Mouse (Mus musculus): ENCODE results near the gene Bad. TPM values are rescaled to one million over a fixed set of nuclear protein-coding genes. Genes with fewer than 3 reads are reported as not detected.

Bad gene
- polyA plus RNA-seq, 1 experiment from 2014 or later = 55.7 TPM

DNA sequence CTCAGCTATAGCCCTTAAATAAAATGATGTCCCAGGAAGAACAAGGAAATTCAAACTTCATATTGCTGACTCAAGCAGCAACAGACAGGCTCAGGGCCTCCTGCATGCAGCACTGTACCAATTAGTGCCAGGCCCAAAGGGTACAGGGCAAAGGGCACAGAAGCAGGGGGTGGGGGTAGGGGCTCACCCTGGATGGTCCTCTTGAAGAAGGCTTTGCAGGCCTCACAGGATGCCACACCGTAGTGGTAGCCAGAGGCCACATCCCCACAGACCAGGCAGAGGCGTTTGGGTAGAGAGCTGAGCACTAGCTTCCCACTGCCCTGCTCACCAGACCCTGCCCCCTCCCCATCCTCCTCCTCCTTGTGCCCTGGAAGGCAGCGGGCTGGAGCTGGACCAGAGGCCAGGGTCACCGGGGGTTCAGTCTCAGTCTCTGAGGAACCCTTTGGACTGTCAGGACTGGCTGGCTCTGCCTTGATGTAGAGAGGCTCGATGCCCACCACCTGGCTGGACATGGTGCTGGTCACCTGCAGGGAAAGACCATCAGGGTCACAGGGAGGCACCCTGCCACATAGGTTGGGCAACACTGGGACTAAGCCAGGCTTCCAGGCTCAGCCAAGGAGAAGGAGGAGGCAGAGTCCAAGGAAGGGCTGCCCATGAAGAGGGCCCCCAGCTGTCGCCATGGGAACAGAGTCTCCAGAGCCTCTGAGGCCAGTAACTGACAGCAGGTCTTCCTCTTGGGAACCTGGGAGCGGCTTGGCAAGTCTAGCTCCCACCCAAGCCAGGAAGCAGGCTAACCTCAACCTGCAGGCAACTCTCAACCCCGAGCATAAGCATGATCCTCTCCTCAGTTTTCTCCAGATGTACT, 21.6 kb upstream of the Bad start:
- H3K27ac ChIP-seq (ENCODE audit: low read depth, low read length) = peak overlapping the region; percentile 88; the same call in 1 of the 2 replicates
- WGBS (ENCODE audit: insufficient replicate concordance) = 51% methylated on average over 8 of the region's 8 CpGs
- ATAC-seq (replicated peaks; ENCODE audit: insufficient number of reproducible peaks, low FRiP score, low TSS enrichment) = no peak
- no peaks in the 10 kb centered on the region for H3K9me3 ChIP-seq (replicated peaks; ENCODE audit: control insufficient read depth, low read length)
- peaks cover 17% of the 10 kb centered on the region for H3K27me3 ChIP-seq (ENCODE audit: control insufficient read depth, insufficient read depth, low read length)
- H3K4me2 ChIP-seq = peak overlapping the region; percentile 95
- peak overlapping the region; percentile 87 for H3K9ac ChIP-seq (ENCODE audit: low read depth, low read length)
- H3K4me1 ChIP-seq (ENCODE audit: control insufficient read depth, insufficient read depth, low read length) = peaks cover 33% of the 10 kb centered on the region
- H3K4me3 ChIP-seq (ENCODE audit: low read depth, low read length) = peak overlapping the region; percentile 69
- no peaks in the 10 kb centered on the region for H3K36me3 ChIP-seq (ENCODE audit: control insufficient read depth, insufficient read depth, low read length)

DNA sequence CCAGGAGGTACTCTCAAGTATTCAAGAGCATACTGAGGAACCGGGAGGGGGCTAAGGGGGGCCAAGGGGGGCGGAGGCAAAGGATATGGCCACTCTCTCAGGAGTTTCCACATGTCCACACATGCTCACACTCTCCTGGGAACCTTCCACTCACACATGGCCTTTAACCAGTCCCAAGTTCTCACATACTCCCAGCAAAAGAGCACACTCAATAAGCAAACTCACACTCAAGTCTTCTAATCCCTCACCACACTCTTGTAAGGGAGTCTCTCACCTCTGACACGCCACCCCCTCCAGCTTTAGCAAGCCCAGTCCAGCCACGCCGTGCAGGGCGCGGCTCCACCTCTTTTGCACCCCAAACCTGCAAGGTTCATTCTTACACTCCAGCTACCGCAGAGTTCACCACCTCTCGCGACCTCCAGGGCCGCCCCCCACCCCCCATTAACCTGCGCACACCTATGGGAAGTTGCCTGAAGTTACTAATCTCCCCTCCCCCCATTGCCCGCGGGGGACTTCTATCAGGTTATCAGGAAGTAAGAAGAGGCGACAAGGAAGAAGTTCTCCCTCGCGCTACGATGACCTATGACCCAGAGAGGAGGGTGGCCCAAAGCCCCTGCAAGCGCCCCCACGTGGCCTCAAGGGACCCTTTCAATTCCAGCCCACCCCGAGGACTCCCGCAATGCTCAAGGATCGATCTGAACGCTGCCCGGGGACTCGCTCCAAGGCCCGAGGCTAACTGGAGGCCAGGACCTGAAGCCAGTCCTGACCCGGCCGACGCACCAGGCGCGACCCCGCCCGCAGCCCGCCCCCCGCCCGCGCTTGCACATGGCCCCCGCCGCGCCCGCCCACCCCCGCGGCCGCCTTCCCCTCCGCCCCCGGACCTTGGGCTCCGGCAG, 20.7 kb upstream of the Bad start:
- Histone ChIP-seq H3K27ac (ENCODE audit: low read depth, low read length) (peak overlapping the region; percentile 88), H3K4me2 (peak overlapping the region; percentile 95), H3K4me3 (ENCODE audit: low read depth, low read length) (peak overlapping the region; percentile 69), H3K4me1 (ENCODE audit: control insufficient read depth, insufficient read depth, low read length) (peaks cover 31% of the 10 kb centered on the region), H3K9me3 (replicated peaks; ENCODE audit: control insufficient read depth, low read length) (no peaks in the 10 kb centered on the region), H3K36me3 (ENCODE audit: control insufficient read depth, insufficient read depth, low read length) (no peaks in the 10 kb centered on the region), H3K9ac (ENCODE audit: low read depth, low read length) (peak overlapping the region; percentile 87), H3K27me3 (ENCODE audit: control insufficient read depth, insufficient read depth, low read length) (peaks cover 25% of the 10 kb centered on the region)
- 1% methylated on average over 35 of the region's 48 CpGs for WGBS (ENCODE audit: insufficient replicate concordance)
- ATAC-seq (replicated peaks; ENCODE audit: insufficient number of reproducible peaks, low FRiP score, low TSS enrichment) = no peak; the same call in none of the 2 replicates

DNA sequence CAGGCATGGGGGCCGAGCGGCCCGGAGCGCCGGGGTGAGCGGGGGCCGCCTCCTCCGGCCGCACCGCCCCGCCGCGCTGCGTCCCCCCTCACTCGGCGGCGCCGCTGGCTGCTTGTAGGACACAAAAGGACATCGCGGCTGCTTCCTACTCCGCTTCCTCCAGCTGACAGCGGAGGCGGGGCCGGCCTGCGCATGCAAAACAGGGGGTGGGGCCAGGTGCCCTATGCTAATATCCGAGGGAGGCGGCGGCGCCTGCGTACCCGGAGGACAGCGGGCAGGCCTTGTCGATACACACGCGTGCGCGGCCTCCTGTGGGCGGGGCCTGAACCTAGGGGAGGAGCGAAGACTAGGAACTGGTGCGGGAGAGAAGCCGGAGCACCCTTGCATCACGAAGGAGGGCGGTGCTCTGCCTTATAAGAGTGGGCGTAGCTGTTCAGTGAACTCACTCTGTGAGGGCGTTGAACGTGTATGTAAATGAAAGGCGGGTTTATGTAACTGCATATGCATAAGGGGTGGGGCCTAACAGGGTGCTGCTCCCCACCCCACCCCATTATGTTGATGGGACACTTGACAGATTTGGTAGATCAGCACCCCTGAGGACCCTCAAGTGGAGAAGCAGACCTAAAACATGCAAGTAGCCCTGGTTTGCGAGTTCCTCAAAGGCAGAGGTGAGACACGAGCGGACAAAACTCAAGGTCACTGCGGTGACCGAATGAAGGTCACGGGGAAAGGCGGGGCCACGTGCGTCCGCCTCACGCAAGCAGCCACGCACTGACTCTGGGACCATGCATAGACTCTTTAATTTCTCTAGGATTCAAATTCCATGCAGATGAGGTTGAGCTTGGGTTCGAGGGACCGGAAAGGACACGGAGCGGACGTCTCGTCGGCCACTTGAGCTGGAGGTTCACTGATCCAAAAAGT, 19.8 kb upstream of the Bad start, which contains the start of gene Esrra:
Esrra (minus strand) TSS at position 167 of the 921 bp plus-strand sequence.
- Histone ChIP-seq H3K4me1 (ENCODE audit: control insufficient read depth, insufficient read depth, low read length) (peaks cover 26% of the 10 kb centered on the region), H3K4me2 (peak within 1 kb of the TSS; percentile 95), H3K27me3 (ENCODE audit: control insufficient read depth, insufficient read depth, low read length) (peaks cover 34% of the 10 kb centered on the region), H3K4me3 (ENCODE audit: low read depth, low read length) (peak within 1 kb of the TSS; percentile 69), H3K9ac (ENCODE audit: low read depth, low read length) (peak within 1 kb of the TSS; percentile 87), H3K36me3 (ENCODE audit: control insufficient read depth, insufficient read depth, low read length) (no peaks in the 10 kb centered on the region), H3K27ac (ENCODE audit: low read depth, low read length) (peak within 1 kb of the TSS; percentile 88), H3K9me3 (replicated peaks; ENCODE audit: control insufficient read depth, low read length) (no peaks in the 10 kb centered on the region)
- WGBS (ENCODE audit: insufficient replicate concordance) = under 1% methylated on average over 57 of the region's 66 CpGs
- ATAC-seq (replicated peaks; ENCODE audit: insufficient number of reproducible peaks, low FRiP score, low TSS enrichment) = peak; percentile 92

DNA sequence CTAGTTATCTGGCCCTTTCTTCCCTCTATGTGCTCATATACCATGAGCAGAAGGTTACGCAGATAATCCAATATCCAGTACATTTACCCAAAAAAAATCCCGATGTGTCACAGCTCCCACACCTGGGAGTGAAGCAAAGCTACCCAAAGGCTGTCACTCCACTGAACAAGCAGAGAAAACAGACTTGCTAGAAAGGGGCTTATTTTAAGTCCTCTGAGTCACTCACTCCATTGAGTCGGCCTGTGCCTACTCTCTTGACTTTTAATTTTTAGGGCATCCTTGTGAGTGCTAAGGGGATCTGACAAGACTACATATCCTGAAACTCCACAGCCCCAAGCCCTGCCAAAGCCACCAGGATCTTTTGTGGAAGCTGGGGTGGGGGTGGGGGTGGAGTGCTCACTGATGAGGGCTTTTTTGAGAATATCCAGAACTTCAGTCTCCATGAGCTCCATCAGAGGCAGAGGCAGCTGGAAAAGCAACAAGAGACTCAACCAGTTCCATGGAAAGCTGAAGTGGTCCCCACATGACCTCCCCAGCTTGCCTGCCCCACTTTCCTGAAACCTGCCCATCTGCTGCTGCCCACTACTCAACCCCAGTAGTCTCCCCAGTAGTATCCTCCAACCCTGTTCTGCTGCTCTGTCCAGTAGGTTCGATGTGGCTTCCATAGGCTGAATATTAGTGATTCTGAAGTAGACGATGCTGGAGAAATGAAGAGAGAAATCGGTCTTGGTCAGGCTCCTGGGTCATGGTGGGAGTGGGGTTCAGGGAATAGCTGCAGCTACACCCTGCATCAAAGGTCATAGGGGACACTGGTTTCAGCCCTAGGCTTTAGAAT, 18.5 kb upstream of the Bad start:
- Histone ChIP-seq H3K4me1 (ENCODE audit: control insufficient read depth, insufficient read depth, low read length) (peaks cover 26% of the 10 kb centered on the region), H3K27ac (ENCODE audit: low read depth, low read length) (peak overlapping the region; percentile 74; the same call in 1 of the 2 replicates), H3K4me3 (ENCODE audit: low read depth, low read length) (peak overlapping the region; percentile 69; the same call in 1 of the 2 replicates), H3K27me3 (ENCODE audit: control insufficient read depth, insufficient read depth, low read length) (peaks cover 47% of the 10 kb centered on the region), H3K36me3 (ENCODE audit: control insufficient read depth, insufficient read depth, low read length) (no peaks in the 10 kb centered on the region), H3K4me2 (peak overlapping the region; percentile 95), H3K9me3 (replicated peaks; ENCODE audit: control insufficient read depth, low read length) (no peaks in the 10 kb centered on the region), H3K9ac (ENCODE audit: low read depth, low read length) (peak overlapping the region; percentile 59)
- ATAC-seq (replicated peaks; ENCODE audit: insufficient number of reproducible peaks, low FRiP score, low TSS enrichment) = no peak
- WGBS (ENCODE audit: insufficient replicate concordance) = 61% methylated on average over 6 of the region's 6 CpGs

DNA sequence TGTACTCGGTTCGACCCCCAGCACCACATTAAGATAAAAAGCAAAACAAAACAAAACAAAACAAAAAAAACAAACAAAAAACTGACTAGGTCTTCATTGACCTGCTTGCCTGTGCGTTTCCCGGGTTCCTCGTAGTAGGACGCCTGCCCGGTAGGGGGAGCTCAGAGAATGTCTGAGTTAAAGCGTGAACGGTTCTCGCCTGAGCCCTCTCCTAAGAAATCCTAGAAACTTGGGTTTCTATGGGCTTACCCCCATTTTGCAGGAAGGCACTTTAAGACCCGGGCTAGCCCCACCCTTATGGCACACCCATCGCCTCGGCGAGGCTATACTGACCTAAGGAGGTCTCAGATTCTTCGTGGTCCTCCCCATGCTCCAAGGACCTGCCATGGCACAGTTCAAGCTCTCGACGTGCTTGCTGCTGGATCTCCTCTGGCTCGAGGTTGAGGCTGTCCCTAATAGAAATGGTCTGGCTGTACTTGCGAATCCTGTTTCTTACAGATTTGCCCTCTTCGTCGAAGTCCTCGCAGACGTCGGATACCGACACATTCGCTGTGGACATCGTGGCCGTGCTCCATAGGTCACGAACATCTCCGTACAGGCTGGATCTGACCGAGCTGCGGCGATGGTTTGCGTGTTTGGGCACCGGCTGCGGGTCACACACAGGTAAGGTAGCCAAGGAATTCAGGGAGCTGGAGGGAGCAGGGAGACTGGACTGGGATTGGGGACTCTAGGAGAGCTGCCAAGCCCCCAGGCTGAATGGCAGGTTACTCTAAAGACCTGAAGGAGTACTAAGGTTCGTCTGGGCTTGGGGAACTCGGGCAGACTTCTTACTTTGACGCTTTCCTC, 17.0 kb upstream of the Bad start:
- Histone ChIP-seq H3K27ac (ENCODE audit: low read depth, low read length) (no peak overlapping the region), H3K27me3 (ENCODE audit: control insufficient read depth, insufficient read depth, low read length) (peaks cover 55% of the 10 kb centered on the region), H3K4me3 (ENCODE audit: low read depth, low read length) (peak overlapping the region; percentile 25), H3K9me3 (replicated peaks; ENCODE audit: control insufficient read depth, low read length) (no peaks in the 10 kb centered on the region), H3K9ac (ENCODE audit: low read depth, low read length) (0 out of 2 replicates have a peak overlapping the region, but pooled peaks have one; percentile 16), H3K4me2 (peak overlapping the region; percentile 56), H3K4me1 (ENCODE audit: control insufficient read depth, insufficient read depth, low read length) (peaks cover 26% of the 10 kb centered on the region), H3K36me3 (ENCODE audit: control insufficient read depth, insufficient read depth, low read length) (no peaks in the 10 kb centered on the region)
- ATAC-seq (replicated peaks; ENCODE audit: insufficient number of reproducible peaks, low FRiP score, low TSS enrichment) = no peak
- whole genome bisulfite sequencing (ENCODE audit: insufficient replicate concordance) = 4% methylated on average over 39 of the region's 39 CpGs

DNA sequence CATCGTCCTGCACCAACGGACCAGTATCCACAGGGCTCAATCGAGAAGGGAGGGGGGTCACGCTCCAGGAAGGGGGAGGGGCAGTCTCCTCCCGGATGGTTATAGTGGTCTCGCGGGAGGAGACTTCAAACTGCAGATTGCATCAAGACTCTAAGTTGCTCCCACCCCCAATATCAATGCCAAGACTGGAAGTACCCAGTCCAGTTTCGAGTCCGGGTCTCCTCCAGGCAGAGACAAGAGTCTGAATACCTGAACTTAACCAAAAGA, 16.4 kb upstream of the Bad start, which contains the start of gene Catsperz:
Catsperz (minus strand) TSS at position 74 of the 267 bp plus-strand sequence.
- H3K4me2 ChIP-seq = peak within 1 kb of the TSS; percentile 56
- 0 out of 2 replicates have a peak within 1 kb of the TSS, but pooled peaks have one; percentile 16 for H3K9ac ChIP-seq (ENCODE audit: low read depth, low read length)
- WGBS (ENCODE audit: insufficient replicate concordance) = 2% methylated on average over 9 of the region's 9 CpGs
- peak within 1 kb of the TSS; percentile 25 for H3K4me3 ChIP-seq (ENCODE audit: low read depth, low read length)
- H3K27me3 ChIP-seq (ENCODE audit: control insufficient read depth, insufficient read depth, low read length) = peaks cover 59% of the 10 kb centered on the region
- no peak for ATAC-seq (replicated peaks; ENCODE audit: insufficient number of reproducible peaks, low FRiP score, low TSS enrichment)
- peaks cover 21% of the 10 kb centered on the region for H3K4me1 ChIP-seq (ENCODE audit: control insufficient read depth, insufficient read depth, low read length)
- H3K9me3 ChIP-seq (replicated peaks; ENCODE audit: control insufficient read depth, low read length) = no peaks in the 10 kb centered on the region
- no peaks in the 10 kb centered on the region for H3K36me3 ChIP-seq (ENCODE audit: control insufficient read depth, insufficient read depth, low read length)
- no peak within 1 kb of the TSS for H3K27ac ChIP-seq (ENCODE audit: low read depth, low read length)
